Mouse (Mus musculus) CH12.LX (cell line): ENCODE measurements around the gene Fbxl20. TPM values are rescaled to one million over a fixed set of nuclear protein-coding genes. Genes with fewer than 3 reads are reported as not detected.

Experiments used
- DNase-seq: peaks from one replicate; pipeline ENCODE4 v3.0.0-alpha.2; 2013; ENCODE audit errors: extremely low read depth
- H3K27ac ChIP-seq: 2 replicates; pipeline ENCODE4 v1.5.1; 2012; ENCODE audit warnings: low read depth, mild to moderate bottlenecking, control low read depth, moderate library complexity; ENCODE audit not compliant: insufficient read depth
- H3K27me3 ChIP-seq: replicated peaks from 2 replicates; pipeline ENCODE3; 2012; ENCODE audit warnings: inconsistent platforms
- H3K36me3 ChIP-seq, 2 experiments: replicated peaks in 1 of 2; 2 replicates each; pipeline versions ENCODE3 to v1.6.1; 2012; ENCODE audit warnings: inconsistent platforms in 1 of 2, low read length in 1 of 2, mild to moderate bottlenecking in 1 of 2, mixed read lengths in 1 of 2, moderate library complexity in 1 of 2; ENCODE audit not compliant: control insufficient read depth in 1 of 2, insufficient read depth in 1 of 2
- H3K4me1 ChIP-seq, 2 experiments: 2 replicates each; pipeline ENCODE4 v1.6.1; 2012; ENCODE audit warnings: inconsistent platforms in 1 of 2, moderate library complexity in 1 of 2; ENCODE audit not compliant: insufficient read depth in 2 of 2, control insufficient read depth in 1 of 2
- H3K4me2 ChIP-seq: 2 replicates; pipeline ENCODE4 v1.6.1; 2012; ENCODE audit warnings: low read depth, mild to moderate bottlenecking, control low read depth; ENCODE audit not compliant: poor library complexity, insufficient read depth, severe bottlenecking
- H3K4me3 ChIP-seq, 3 experiments: fragments of 150-350 bp in 1 of 3; sonication (generic) in 1 of 3; replicated peaks in 1 of 3; 2 replicates each; pipeline versions ENCODE3 to v1.5.1; 2011 to 2012; ENCODE audit warnings: low read depth in 2 of 3, low read length in 2 of 3, mild to moderate bottlenecking in 2 of 3, moderate library complexity in 2 of 3, control low read depth in 1 of 3, improper control_type of control experiment in 1 of 3, inconsistent platforms in 1 of 3, mixed read lengths in 1 of 3; ENCODE audit not compliant: poor library complexity in 1 of 3
- H3K79me2 ChIP-seq: replicated peaks from 2 replicates; pipeline ENCODE4 v1.6.1; 2012; ENCODE audit warnings: mild to moderate bottlenecking, moderate library complexity; ENCODE audit not compliant: control insufficient read depth, poor library complexity, insufficient read depth, severe bottlenecking; ENCODE audit errors: extremely low read depth
- H3K9ac ChIP-seq: 2 replicates; pipeline ENCODE4 v1.6.1; 2012; ENCODE audit warnings: low read depth, mild to moderate bottlenecking, control low read depth, moderate library complexity; ENCODE audit not compliant: insufficient read depth
- H3K9me3 ChIP-seq: replicated peaks from 2 replicates; pipeline ENCODE3; 2012; ENCODE audit warnings: low read length, inconsistent platforms, mixed read lengths
- BHLHE40 ChIP-seq: IDR thresholded peaks from 2 replicates; pipeline ENCODE4 v1.6.1; 2011; ENCODE audit warnings: mild to moderate bottlenecking, low read depth, low read length, improper control_type of control experiment
- E2F4 ChIP-seq: IDR thresholded peaks from 2 replicates; pipeline ENCODE4 v1.6.1; 2011; ENCODE audit warnings: low read depth, low read length, improper control_type of control experiment; ENCODE audit not compliant: insufficient replicate concordance
- ELF1 ChIP-seq: IDR thresholded peaks from 2 replicates; pipeline ENCODE4 v1.6.1; 2014; ENCODE audit warnings: low read depth, mild to moderate bottlenecking, inconsistent platforms, low read length, improper control_type of control experiment
- ETS1 ChIP-seq: conservative IDR thresholded peaks from 2 replicates; pipeline ENCODE4 v1.6.1; 2012; ENCODE audit warnings: low read depth, mild to moderate bottlenecking, inconsistent platforms, low read length, improper control_type of control experiment, moderate library complexity
- GABPA ChIP-seq: IDR thresholded peaks from 2 replicates; pipeline ENCODE4 v1.6.1; 2012; ENCODE audit warnings: low read depth, low read length, improper control_type of control experiment, inconsistent platforms; ENCODE audit not compliant: insufficient replicate concordance
- HCFC1 ChIP-seq: IDR thresholded peaks from 2 replicates; pipeline ENCODE4 v1.6.1; 2012; ENCODE audit warnings: low read depth, mild to moderate bottlenecking, inconsistent platforms, low read length, improper control_type of control experiment
- IRF4 ChIP-seq: IDR thresholded peaks from 2 replicates; pipeline ENCODE4 v1.6.1; 2014; ENCODE audit warnings: low read depth, mild to moderate bottlenecking, inconsistent platforms, low read length, improper control_type of control experiment
- JUND ChIP-seq: conservative IDR thresholded peaks from 2 replicates; pipeline ENCODE4 v1.6.1; 2011; ENCODE audit warnings: low read depth, low read length, improper control_type of control experiment
- KAT2A ChIP-seq: IDR thresholded peaks from 2 replicates; pipeline ENCODE4 v1.6.1; 2012; ENCODE audit warnings: low read length, improper control_type of control experiment, inconsistent platforms; ENCODE audit not compliant: insufficient replicate concordance
- MAFK ChIP-seq: IDR thresholded peaks from 2 replicates; pipeline ENCODE4 v1.6.1; 2011; ENCODE audit warnings: low read length, improper control_type of control experiment; ENCODE audit not compliant: insufficient replicate concordance
- MAZ ChIP-seq: IDR thresholded peaks from 2 replicates; pipeline ENCODE4 v1.6.1; 2012; ENCODE audit warnings: low read depth, mild to moderate bottlenecking, inconsistent platforms, low read length, improper control_type of control experiment, moderate library complexity
- MEF2A ChIP-seq: IDR thresholded peaks from 2 replicates; pipeline ENCODE4 v1.6.1; 2014; ENCODE audit warnings: low read depth, mild to moderate bottlenecking, inconsistent platforms, low read length, improper control_type of control experiment, borderline replicate concordance
- MXI1 ChIP-seq: IDR thresholded peaks from 2 replicates; pipeline ENCODE4 v1.6.1; 2011; ENCODE audit warnings: mild to moderate bottlenecking, low read depth, low read length, improper control_type of control experiment
- MYC ChIP-seq: IDR thresholded peaks from 2 replicates; pipeline ENCODE4 v1.6.1; 2011; ENCODE audit warnings: low read depth, mild to moderate bottlenecking, improper control_type of control experiment, low read length
- NRF1 ChIP-seq: IDR thresholded peaks from 2 replicates; pipeline ENCODE4 v1.6.1; 2014; ENCODE audit warnings: low read depth, mild to moderate bottlenecking, inconsistent platforms, low read length, improper control_type of control experiment, moderate library complexity
- POLR2A ChIP-seq: IDR thresholded peaks from 2 replicates; pipeline ENCODE4 v1.6.1; 2011; ENCODE audit warnings: low read depth, mild to moderate bottlenecking, improper control_type of control experiment, low read length
- POLR2AphosphoS2 ChIP-seq: IDR thresholded peaks from 2 replicates; pipeline ENCODE4 v1.6.1; 2011; ENCODE audit warnings: low read depth, low read length, improper control_type of control experiment
- SIN3A ChIP-seq: IDR thresholded peaks from 2 replicates; pipeline ENCODE4 v1.6.1; 2012; ENCODE audit warnings: low read length, improper control_type of control experiment, inconsistent platforms
- SMC3 ChIP-seq: IDR thresholded peaks from 2 replicates; pipeline ENCODE4 v1.6.1; 2011; ENCODE audit warnings: low read depth, low read length, improper control_type of control experiment
- USF1 ChIP-seq: IDR thresholded peaks from 2 replicates; pipeline ENCODE4 v1.6.1; 2014; ENCODE audit warnings: low read depth, mild to moderate bottlenecking, inconsistent platforms, low read length, improper control_type of control experiment
- ZMIZ1 ChIP-seq: IDR thresholded peaks from 2 replicates; pipeline ENCODE4 v1.6.1; 2012; ENCODE audit warnings: low read depth, mild to moderate bottlenecking, inconsistent platforms, low read length, improper control_type of control experiment
- dilution Hi-C: fragments of 300-500 bp; cut with MboI; formaldehyde crosslinking; loops from 2 replicates; pipeline ENCODE4 v1.14.3; 2020; ENCODE audit warnings: low sequenced_read_pairs; ENCODE audit not compliant: extremely low pct_unique_long_range_greater_than_20kb, extremely low pct_ligation_motif_present
- in situ Hi-C: fragments of 300-500 bp; cut with MboI; formaldehyde crosslinking; loops from 3 replicates; pipeline ENCODE4 v1.14.3; 2019; ENCODE audit warnings: low sequenced_read_pairs, low pct_ligation_motif_present, low pct_unique_long_range_greater_than_20kb, mixed read lengths
- polyA plus RNA-seq: library from polyadenylated mRNA; unstranded; fragments of >175 nt; gene quantifications from 2 replicates; pipeline ENCODE4 v1.2.1, GENCODE M21; 2012; ENCODE audit warnings: low read depth; ENCODE audit not compliant: insufficient read length
- total RNA-seq, 2 experiments: library from RNA; depleted of rRNA; stranded (reverse); fragments of 300-350 nt in 1 of 2; fragments of >200 nt in 1 of 2; gene quantifications; 2 replicates each; pipeline ENCODE4 v1.2.3; 2012 to 2014

Fbxl20 gene
- total and polyA plus RNA-seq, 3 experiments: 6.4 to 9.0 (median 7.9) TPM

DNA sequence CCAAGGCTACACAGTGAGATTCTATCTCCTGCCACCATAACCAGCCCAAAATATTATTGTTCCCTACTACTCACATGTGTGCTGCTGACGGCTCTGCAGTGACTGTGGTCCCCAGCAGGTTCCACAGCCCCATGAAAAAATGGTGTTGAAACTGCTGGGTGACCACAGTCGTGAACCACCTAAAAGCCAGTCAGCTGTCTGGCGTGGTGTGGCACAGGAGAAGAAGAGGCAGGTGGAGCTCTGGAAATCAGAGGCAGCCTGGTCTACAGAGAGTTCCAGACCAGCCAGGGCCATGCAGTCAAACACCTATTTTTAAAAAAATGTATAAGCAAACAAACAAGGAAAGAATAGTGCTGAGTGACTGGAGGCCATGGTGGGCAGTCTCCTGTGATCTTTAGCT is 88.8 kb downstream of the Fbxl20 start:
- H3K79me2 ChIP-seq: no peaks in the 10 kb centered on the region
- H3K27me3 ChIP-seq: no peaks in the 10 kb centered on the region
- no peak overlapping the region for H3K4me2 ChIP-seq
- in situ Hi-C loops (no loop called here), dilution Hi-C loops (no loop called here)
- H3K4me1 ChIP-seq: peaks cover 20 to 30% of the 10 kb centered on the region in 2 experiments
- no peak overlapping the region for H3K27ac ChIP-seq
- no peaks in the 10 kb centered on the region for H3K9me3 ChIP-seq
- H3K9ac ChIP-seq: no peak overlapping the region
- no peak overlapping the region for H3K4me3 ChIP-seq
- H3K36me3 ChIP-seq: no peaks in the 10 kb centered on the region
- TF ChIP-seq E2F4 (no peak), BHLHE40 (no peak), MYC (no peak), SMC3 (no peak), USF1 (no peak), MAZ (no peak), NRF1 (no peak), ETS1 (no peak), IRF4 (no peak), POLR2A (no peak), POLR2AphosphoS2 (no peak), ELF1 (no peak), JUND (no peak), MEF2A (no peak), HCFC1 (no peak), ZMIZ1 (no peak), GABPA (no peak)
- DNase-seq: no peak

GRCm38 (mm10) chr11:98060104-98060692 is 90.0 kb downstream of the Fbxl20 start:
- Histone ChIP-seq H3K79me2 (no peaks in the 10 kb centered on the region), H3K4me3 (no peak overlapping the region), H3K27me3 (no peaks in the 10 kb centered on the region), H3K4me2 (no peak overlapping the region), H3K9me3 (no peaks in the 10 kb centered on the region)
- dilution Hi-C loops: no loop called here
- no peak for DNase-seq
- TF ChIP-seq GABPA: no peak
- TF ChIP-seq JUND: no peak
- TF ChIP-seq MYC: no peak
- no peak for TF ChIP-seq ETS1
- TF ChIP-seq ZMIZ1: no peak
- no peak for TF ChIP-seq MAFK
- TF ChIP-seq MEF2A: no peak
- no peak for TF ChIP-seq SIN3A
- TF ChIP-seq KAT2A: no peak
- TF ChIP-seq IRF4: no peak
- TF ChIP-seq MXI1: no peak
- TF ChIP-seq, all 38 proteins: peak for 0
- no peaks in the 10 kb centered on the region for H3K36me3 ChIP-seq
- in situ Hi-C loops: no loop called here
- no peak overlapping the region for H3K9ac ChIP-seq
- no peak overlapping the region for H3K27ac ChIP-seq
- H3K4me1 ChIP-seq: peaks cover 20 to 30% of the 10 kb centered on the region in 2 experiments
